Mouse (Mus musculus) CD4-positive naive resting alpha-beta T cell, adult 57 days (primary cell): ENCODE results near the gene Timmdc1. TPM values are rescaled to one million over a fixed set of nuclear protein-coding genes. Genes with fewer than 3 reads are reported as not detected.

Experiments used
- total RNA-seq: library from RNA; stranded (reverse); gene quantifications from one replicate; pipeline ENCODE4 v1.2.4, GENCODE M21; 2023

Gene Timmdc1
- total RNA-seq: 14.1 TPM

DNA sequence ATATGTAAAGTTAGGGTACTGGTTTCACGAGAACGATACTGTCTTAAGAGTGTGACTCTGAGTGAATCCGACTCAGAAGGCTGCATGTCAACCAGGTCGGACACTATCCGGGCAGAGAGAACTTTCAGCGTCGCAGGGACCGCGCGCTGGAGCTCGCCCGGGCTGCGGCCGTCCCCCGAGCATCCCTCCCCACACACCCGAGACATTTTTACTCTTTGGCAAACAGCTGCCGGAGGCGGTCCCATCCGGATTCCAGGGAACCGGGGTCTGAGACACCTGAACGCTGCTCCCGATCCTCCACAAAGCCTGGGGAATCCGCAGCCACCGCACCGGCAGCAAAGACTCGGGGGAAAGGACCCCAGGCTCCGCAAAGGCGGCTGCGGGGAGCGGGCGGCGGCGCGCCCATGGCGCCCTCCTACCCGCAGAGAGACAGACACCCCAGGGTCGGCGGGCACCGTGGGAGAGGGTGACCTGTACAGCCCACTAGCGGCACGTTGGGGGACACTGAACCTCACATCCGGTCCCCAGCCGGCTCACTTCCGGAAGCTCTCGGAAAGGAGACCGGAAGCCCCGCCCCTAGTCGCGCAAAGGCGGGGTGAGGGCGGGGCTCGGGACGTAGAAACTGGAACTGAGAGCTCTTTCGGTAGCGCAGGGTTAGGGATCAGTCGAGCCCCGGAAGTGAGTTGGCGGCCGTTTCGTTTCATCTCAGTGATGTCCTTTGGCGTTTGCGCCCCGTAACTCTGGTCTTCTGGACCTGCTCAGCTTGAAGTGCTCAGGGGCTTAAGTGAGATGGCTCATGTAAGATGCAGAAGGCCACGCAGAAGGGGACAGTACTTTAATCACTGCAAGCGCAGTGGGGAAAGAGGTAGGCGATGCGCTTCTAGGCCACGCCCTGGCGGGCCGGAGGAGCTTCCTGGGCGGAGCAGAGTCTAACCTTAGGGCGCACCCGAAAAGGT lies at the start of gene Timmdc1:
Gene Timmdc1 (minus strand): TSS at position 535 of the 956 bp plus-strand sequence.

DNA sequence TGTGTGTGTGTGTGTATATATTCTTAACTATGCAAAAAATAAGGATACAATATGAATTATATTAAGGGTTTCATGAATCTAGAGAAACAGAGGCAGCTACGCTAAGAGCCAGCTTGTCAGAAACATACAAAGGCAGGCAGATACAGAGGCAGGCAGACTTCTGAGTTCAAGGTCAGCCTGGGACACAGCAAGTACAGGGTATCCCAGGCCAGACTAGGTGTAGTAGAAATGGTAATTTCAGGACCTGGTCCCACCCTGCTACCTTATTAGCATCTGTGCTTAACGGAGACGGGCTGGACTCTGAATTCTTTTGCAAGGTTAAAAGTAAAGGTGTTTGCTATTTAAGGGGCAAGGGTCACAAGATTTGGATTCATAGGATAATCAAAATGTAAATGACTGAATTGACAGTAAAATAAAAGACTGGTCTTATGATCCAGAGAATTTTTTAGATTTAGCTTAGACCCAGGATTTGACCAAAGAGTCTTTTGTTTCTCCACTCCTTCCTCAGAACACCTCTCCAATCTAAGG lies 35.8 kb upstream of the Timmdc1 start, which contains the start of gene Tmem39a:
Gene Tmem39a (plus strand): TSS at position 478 of the 528 bp plus-strand sequence.

DNA sequence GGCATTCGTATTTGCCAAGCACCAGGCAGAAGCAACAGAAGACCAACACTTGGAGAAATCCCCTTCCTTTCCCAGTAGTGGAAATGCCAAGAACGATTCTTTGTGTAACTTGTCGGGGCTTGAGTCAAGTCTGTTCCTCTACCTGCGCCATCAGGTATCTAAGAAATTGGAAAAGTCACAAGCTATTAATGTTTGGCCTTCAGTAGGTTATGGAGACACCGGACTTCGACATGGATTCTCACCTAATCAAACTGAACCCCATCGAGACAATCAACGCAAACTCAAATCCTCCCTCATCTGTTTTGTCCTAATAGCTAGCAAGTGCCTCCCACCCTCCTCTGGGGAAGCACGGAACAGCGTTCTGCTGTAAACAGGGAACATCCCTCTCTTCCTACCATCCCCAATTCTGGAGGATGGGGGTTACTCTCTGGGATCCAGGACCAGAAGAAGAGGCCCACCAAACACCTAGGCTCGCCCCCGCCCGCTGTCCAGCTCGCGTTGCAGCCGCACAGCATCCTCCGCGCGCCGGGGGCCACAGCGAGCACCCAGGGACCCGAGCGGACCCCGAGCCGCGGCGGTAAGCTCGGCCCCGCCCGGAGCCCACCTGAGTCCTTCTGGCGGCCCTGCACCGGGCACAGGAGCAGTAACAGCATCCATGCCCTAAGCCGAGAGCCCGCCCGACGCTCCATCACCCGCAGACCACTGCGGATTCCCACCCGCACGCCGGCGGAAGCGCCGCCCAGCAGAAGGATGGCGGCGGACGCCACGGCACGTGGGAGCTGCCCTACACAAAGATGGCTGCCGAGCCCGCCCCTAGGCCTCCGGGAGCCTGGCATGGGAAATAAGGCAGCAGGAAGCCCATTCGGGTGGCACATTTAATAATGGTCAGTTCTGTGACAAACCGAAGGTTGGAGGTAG lies 27.3 kb upstream of the Timmdc1 start, which contains the start of gene Poglut1:
Gene Poglut1 (minus strand): TSS at position 780 of the 918 bp plus-strand sequence.

DNA sequence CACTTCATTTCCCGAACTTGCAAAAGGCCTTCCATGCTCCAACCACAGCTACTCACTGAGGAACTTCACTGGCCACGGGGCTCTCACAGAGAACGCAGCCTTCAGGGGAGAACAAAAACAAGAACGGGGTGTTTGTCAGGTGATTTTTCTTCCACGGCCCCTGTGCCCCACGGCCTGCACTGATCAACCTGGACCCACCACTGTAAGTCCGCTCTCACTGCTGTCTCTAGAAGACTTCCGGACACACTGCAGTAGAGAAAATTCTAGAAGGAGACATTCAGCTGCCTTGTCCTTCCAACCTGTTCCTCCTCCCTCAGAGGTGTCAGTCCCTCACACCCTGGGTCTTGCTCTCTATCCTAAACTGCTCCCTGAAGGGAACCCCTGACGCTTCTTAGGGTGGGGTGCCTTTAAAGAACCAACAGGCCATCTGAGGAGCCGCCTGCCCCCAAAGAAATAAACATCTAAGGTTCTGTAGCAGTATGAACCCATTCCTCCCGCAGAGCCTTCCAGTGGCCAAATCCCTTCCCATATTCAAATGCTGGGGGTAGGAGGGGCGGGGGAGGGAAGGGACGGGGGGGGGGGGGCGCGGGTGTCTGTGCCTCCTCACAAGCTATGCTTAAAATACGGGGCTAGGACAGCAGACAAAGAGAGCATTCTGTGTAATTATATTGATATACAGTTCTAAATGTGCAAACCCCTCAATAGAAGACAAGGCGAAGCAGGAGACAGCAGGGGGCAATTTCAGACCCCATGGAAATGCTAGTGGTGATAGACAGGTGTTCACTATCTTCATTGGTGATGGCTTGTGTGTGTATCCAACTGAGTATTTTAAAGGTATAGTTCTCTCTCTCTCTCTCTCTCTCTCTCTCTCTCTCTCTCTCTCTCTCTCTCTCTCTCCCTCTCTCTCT lies 66.7 kb downstream of the Timmdc1 start, which contains the start of gene Cd80:
Gene Cd80 (plus strand): TSS at position 51 of the 908 bp plus-strand sequence.

DNA sequence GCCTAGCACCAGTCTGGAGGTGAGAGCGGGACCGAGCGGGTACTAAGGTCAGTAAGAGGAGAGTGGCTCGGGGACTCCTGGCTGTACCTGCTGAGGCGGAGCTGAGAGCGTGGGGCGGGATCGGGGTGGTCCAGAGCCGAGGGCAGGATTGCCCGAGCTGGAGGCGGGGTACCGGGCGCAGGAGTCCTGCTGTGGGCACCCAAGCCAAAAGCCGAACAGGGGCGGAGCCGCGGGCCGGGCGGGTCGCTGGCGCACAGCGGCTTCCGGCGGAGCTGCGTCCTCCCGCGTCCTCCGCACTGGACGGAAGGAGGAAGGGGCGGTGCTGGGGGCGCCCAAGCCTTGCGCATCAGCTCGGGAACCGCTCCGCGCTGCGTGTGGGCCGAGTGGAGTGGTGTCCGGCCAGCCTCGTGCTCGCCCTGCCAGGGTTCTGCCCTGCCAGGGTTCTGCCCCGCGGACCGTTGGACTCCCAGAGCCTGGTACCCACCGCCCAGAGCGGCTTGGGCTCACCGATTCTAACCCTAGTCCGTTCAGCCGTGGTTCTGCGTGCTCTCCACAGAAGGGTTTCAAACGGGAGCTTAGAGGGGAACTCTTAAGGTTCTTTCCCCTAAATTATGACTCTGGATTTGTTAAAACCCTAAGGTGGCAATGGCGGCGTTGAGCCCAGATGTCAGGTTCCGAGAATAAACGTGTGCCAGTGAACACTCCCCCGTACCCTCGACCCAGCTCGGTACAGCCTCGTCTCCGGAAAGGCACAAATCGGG lies 69.8 kb downstream of the Timmdc1 start, which contains the start of gene Adprh:
Gene Adprh (minus strand): TSS at position 262 of the 761 bp plus-strand sequence.

Other genes starting within 250 kb of the Timmdc1 start
- gene Nr1i2, start 227.8 kb downstream of the Timmdc1 start, total RNA-seq: not detected
- not detected for gene Maats1, start 180.5 kb downstream of the Timmdc1 start, total RNA-seq
- gene Cox17, start 175.7 kb downstream of the Timmdc1 start, total RNA-seq: 64.1 TPM
- not detected for gene Gm21987, start 175.6 kb downstream of the Timmdc1 start, total RNA-seq
- gene Popdc2, start 160.5 kb downstream of the Timmdc1 start, total RNA-seq: not detected
- gene Pla1a, start 89.5 kb downstream of the Timmdc1 start, total RNA-seq: not detected
- gene Adprh, start 70.0 kb downstream of the Timmdc1 start, total RNA-seq: 19.5 TPM
- 1.0 TPM for gene Cd80, start 67.1 kb downstream of the Timmdc1 start, total RNA-seq
- 27.5 TPM for gene Poglut1, start 27.6 kb upstream of the Timmdc1 start, total RNA-seq
- 47.5 TPM for gene Tmem39a, start 36.0 kb upstream of the Timmdc1 start, total RNA-seq
- gene Arhgap31, start 190.6 kb upstream of the Timmdc1 start, total RNA-seq: 13.2 TPM
- gene B4galt4, start 219.6 kb upstream of the Timmdc1 start, total RNA-seq: 1.1 TPM